In genomic region chr11:72959924-72960679, GRCm38 (mm10) we compare ENCODE assay signal across 10 mouse cellular contexts. TPM values are rescaled to one million over a fixed set of nuclear protein-coding genes. Genes with fewer than 3 reads are reported as not detected.
A peak's percentile ranks its signal among the peaks of the same experiment; 100 is the strongest.
DNase-seq lines count a peak whose midpoint lies in the region; ATAC-seq and TF ChIP-seq lines count a peak whose summit lies in the region.
"Had no signal": no experiment of that assay in that cellular context is flagged by ENCODE, and none has a peak within 500 bp of the region (broad histone marks: within the 10 kb centered on the region; RNA-seq: fewer than 3 reads in every experiment).

No protein-coding gene starts in this region.

- no peak for TF ChIP-seq POLR2A in small intestine, adult 2 months (IDR thresholded peaks at IDR 0.05; ENCODE audit: low read depth, low read length)

- H3K27me3 ChIP-seq in heart, embryonic 10.5 days (ENCODE audit: insufficient read depth, poor library complexity, severe bottlenecking) = peaks cover 59% of the 10 kb centered on the region
- peaks cover 26% of the 10 kb centered on the region for H3K27me3 ChIP-seq in lung, embryonic 14.5 days (ENCODE audit: insufficient read depth, low read length)
- peaks cover 12% of the 10 kb centered on the region for H3K27me3 ChIP-seq in intestine, embryonic 14.5 days (replicated peaks; ENCODE audit: control insufficient read depth, insufficient read depth, low read length)
- no peaks in the 10 kb centered on the region for H3K27me3 ChIP-seq in small intestine, adult 2 months (ENCODE audit: control insufficient read depth, insufficient read depth, low read length)

- no peaks in the 10 kb centered on the region for H3K36me3 ChIP-seq in heart, embryonic 10.5 days
- H3K36me3 ChIP-seq in lung, embryonic 14.5 days (ENCODE audit: insufficient read depth) = no peaks in the 10 kb centered on the region
- H3K36me3 ChIP-seq in intestine, embryonic 14.5 days (ENCODE audit: control insufficient read depth, insufficient read depth, low read length) = no peaks in the 10 kb centered on the region
- H3K36me3 ChIP-seq in small intestine, adult 2 months (ENCODE audit: control insufficient read depth, insufficient read depth, low read length) = no peaks in the 10 kb centered on the region

- no peak overlapping the region for H3K27ac ChIP-seq in heart, embryonic 10.5 days
- no peak overlapping the region for H3K27ac ChIP-seq in lung, embryonic 14.5 days (ENCODE audit: low read depth)
- H3K27ac ChIP-seq in intestine, embryonic 14.5 days (ENCODE audit: low read depth) = no peak overlapping the region
- H3K27ac ChIP-seq in small intestine, adult 2 months (ENCODE audit: insufficient read depth, low read depth, low read length) = peak overlapping the region; percentile 20

- peak overlapping the region; percentile 62 for H3K4me3 ChIP-seq in heart, embryonic 10.5 days
- no peak overlapping the region for H3K4me3 ChIP-seq in lung, embryonic 14.5 days (ENCODE audit: low read depth, low read length)
- H3K4me3 ChIP-seq in intestine, embryonic 14.5 days (ENCODE audit: low read depth, low read length) = 0 out of 2 replicates have a peak overlapping the region, but pooled peaks have one; percentile 39
- peak overlapping the region; percentile 70 for H3K4me3 ChIP-seq in small intestine, adult 2 months (ENCODE audit: low read depth, low read length)

- peak; percentile 43 for TF ChIP-seq CTCF in lung, embryonic 14.5 days (IDR thresholded peaks at IDR 0.05; ENCODE audit: low read depth)
- TF ChIP-seq CTCF in small intestine, adult 2 months (IDR thresholded peaks at IDR 0.05; ENCODE audit: extremely low read depth, insufficient read length, insufficient replicate concordance, low read depth, low read length) = no peak

- no peak for DNase-seq in heart, embryonic 10.5 days (ENCODE audit: low spot score)
- no peak for DNase-seq in heart, postnatal 10 days
- DNase-seq in lung, embryonic 14.5 days = peak; percentile 26
- DNase-seq in lung, postnatal 25 days (ENCODE audit: low spot score) = no peak
- peak; percentile 58 for DNase-seq in intestine, embryonic 14.5 days (ENCODE audit: low spot score)
- no peak for DNase-seq in ovary, postnatal 14 days (ENCODE audit: low spot score)
- DNase-seq in frontal cortex, adult 2 months (ENCODE audit: extremely low spot score in 1 of 2, low spot score in 1 of 2) = no peak
- DNase-seq: layer of hippocampus, adult 9-11 months had no signal

- H3K4me2 ChIP-seq in lung, embryonic 14.5 days = peak overlapping the region; percentile 69
- peak overlapping the region; percentile 63 for H3K4me2 ChIP-seq in intestine, embryonic 14.5 days (ENCODE audit: low read length)

- intact Hi-C loops in heart, postnatal 10 days (cut with DNase I) = loop anchor here (2.0 kb wide), 1 partner anchor 33 kb away; no protein-coding TSS in a partner anchor

- H3K9ac ChIP-seq in lung, embryonic 14.5 days = no peak overlapping the region
- H3K9ac ChIP-seq in intestine, embryonic 14.5 days (ENCODE audit: low read length) = no peak overlapping the region

- ATAC-seq in lung, embryonic 14.5 days (ENCODE audit: insufficient read depth) = no peak
- ATAC-seq in intestine, embryonic 14.5 days (replicated peaks; ENCODE audit: low FRiP score, low TSS enrichment, low read depth) = no peak
- ATAC-seq: midbrain, embryonic 16.5 days had no signal

- 12% methylated on average over 15 of the region's 15 CpGs for WGBS in heart, embryonic 10.5 days
- WGBS in lung, embryonic 14.5 days = 15% methylated on average over 15 of the region's 15 CpGs
- 19% methylated on average over 15 of the region's 15 CpGs for WGBS in intestine, embryonic 14.5 days
- WGBS in small intestine, adult 2 months = 49% methylated on average over 15 of the region's 15 CpGs

- no peaks in the 10 kb centered on the region for H3K9me3 ChIP-seq in heart, embryonic 10.5 days
- no peaks in the 10 kb centered on the region for H3K9me3 ChIP-seq in lung, embryonic 14.5 days (ENCODE audit: low read depth, low read length)
- no peaks in the 10 kb centered on the region for H3K9me3 ChIP-seq in intestine, embryonic 14.5 days (ENCODE audit: control insufficient read depth, low read length)

- peaks cover 51% of the 10 kb centered on the region for H3K4me1 ChIP-seq in heart, embryonic 10.5 days
- H3K4me1 ChIP-seq in lung, embryonic 14.5 days (ENCODE audit: insufficient read depth) = peaks cover 14% of the 10 kb centered on the region; the same call in 1 of the 2 replicates
- H3K4me1 ChIP-seq in intestine, embryonic 14.5 days (replicated peaks; ENCODE audit: control insufficient read depth, insufficient read depth, low read length) = peaks cover 34% of the 10 kb centered on the region
- peaks cover 26% of the 10 kb centered on the region for H3K4me1 ChIP-seq in small intestine, adult 2 months (ENCODE audit: control insufficient read depth, insufficient read depth, insufficient read length, low read length)

RNA-seq across cellular contexts. Expression of gene Atp2a3, which starts 0.9 kb away (rescaled TPM):
- polyA plus RNA-seq in heart, embryonic 10.5 days (2016; fragmentation: Nextera tagmentation; extraction: Ambion mirVana) = 3.4 and 4.1 TPM in 2 replicates
- total RNA-seq in heart, postnatal 10 days (2021) = 10 to 100 TPM; 17.1 to 19.0 TPM
- 7.4 and 7.6 TPM in 2 replicates for polyA plus RNA-seq in lung, embryonic 14.5 days (2014; fragmentation: Nextera tagmentation; extraction: Ambion mirVana)
- polyA plus RNA-seq in intestine, embryonic 14.5 days (2014; fragmentation: Nextera tagmentation; extraction: Ambion mirVana) = 17.4 and 21.4 TPM in 2 replicates
- 113 and 128 TPM in 2 replicates for polyA plus RNA-seq in small intestine, adult 2 months (2012; rRNA removed)
- polyA plus RNA-seq in frontal cortex, adult 2 months (2012; rRNA removed) = 4.9 and 5.9 TPM in 2 replicates

RNA-seq across cellular contexts. Expression of gene P2rx1, which starts 38.8 kb away (rescaled TPM):
- polyA plus RNA-seq in heart, embryonic 10.5 days (2016; fragmentation: Nextera tagmentation; extraction: Ambion mirVana) = 2.6 and 4.8 TPM in 2 replicates
- under 1 TPM; 0.72 to 0.98 TPM for total RNA-seq in heart, postnatal 10 days (2021)
- 1.9 and 2.1 TPM in 2 replicates for polyA plus RNA-seq in lung, embryonic 14.5 days (2014; fragmentation: Nextera tagmentation; extraction: Ambion mirVana)
- polyA plus RNA-seq in intestine, embryonic 14.5 days (2014; fragmentation: Nextera tagmentation; extraction: Ambion mirVana) = 1.7 and 10.1 TPM in 2 replicates
- polyA plus RNA-seq in small intestine, adult 2 months (2012; rRNA removed) = 12.6 and 25.1 TPM in 2 replicates
- polyA plus RNA-seq in frontal cortex, adult 2 months (2012; rRNA removed) = 0.53 and 0.54 TPM in 2 replicates

RNA-seq across cellular contexts. Expression of gene Camkk1, which starts 58.7 kb away (rescaled TPM):
- polyA plus RNA-seq in heart, embryonic 10.5 days (2016; fragmentation: Nextera tagmentation; extraction: Ambion mirVana) = 2.2 and 3.4 TPM in 2 replicates
- 1 to 10 TPM; 1.1 to 2.0 TPM for total RNA-seq in heart, postnatal 10 days (2021)
- polyA plus RNA-seq in lung, embryonic 14.5 days (2014; fragmentation: Nextera tagmentation; extraction: Ambion mirVana) = 3.2 and 3.5 TPM in 2 replicates
- polyA plus RNA-seq in intestine, embryonic 14.5 days (2014; fragmentation: Nextera tagmentation; extraction: Ambion mirVana) = 4.4 and 4.5 TPM in 2 replicates
- 2.0 and 2.6 TPM in 2 replicates for polyA plus RNA-seq in small intestine, adult 2 months (2012; rRNA removed)
- polyA plus RNA-seq in frontal cortex, adult 2 months (2012; rRNA removed) = 65.4 and 65.7 TPM in 2 replicates

Comparison
In these comparisons a context has a peak if more than half of its experiments do, and no peak if none do; other contexts are left out.
1. DNase-seq: peak in lung, embryonic 14.5 days (single experiment) and intestine, embryonic 14.5 days (single experiment); none in heart, embryonic 10.5 days (single experiment), heart, postnatal 10 days (0 of 2), lung, postnatal 25 days (single experiment), ovary, postnatal 14 days (single experiment) and frontal cortex, adult 2 months (0 of 2).
2. RNA of gene Camkk1, which starts 58.7 kb away (polyA plus RNA-seq): 65.4 to 65.7 TPM in frontal cortex, adult 2 months; 4.4 to 4.5 TPM in intestine, embryonic 14.5 days, 3.2 to 3.5 TPM in lung, embryonic 14.5 days, 2.2 to 3.4 TPM in heart, embryonic 10.5 days and 2.0 to 2.6 TPM in small intestine, adult 2 months; every median in the first group is over 10 times any median in the second.